Mouse (Mus musculus) left cerebral cortex, adult 8-10 months (tissue): Measurements from ENCODE around the gene AF067061. TPM values are rescaled to one million over a fixed set of nuclear protein-coding genes. Genes with fewer than 3 reads are reported as not detected.
"Not testable (repeated sequence)": the region's sequence is repeated elsewhere in the genome, so short reads cannot be mapped to it uniquely, and the experiment has no call there.

Source experiments
- DNase-seq, 2 experiments: peaks; one replicate each; pipeline ENCODE4 v3.0.0; 2022; ENCODE audit warnings: low spot score in 2 of 2
- total RNA-seq, 4 experiments: library from RNA; stranded (reverse); gene quantifications; 2 replicates each; pipeline ENCODE4 v1.2.4; 2022

The AF067061 gene
- total RNA-seq: not detected

DNA sequence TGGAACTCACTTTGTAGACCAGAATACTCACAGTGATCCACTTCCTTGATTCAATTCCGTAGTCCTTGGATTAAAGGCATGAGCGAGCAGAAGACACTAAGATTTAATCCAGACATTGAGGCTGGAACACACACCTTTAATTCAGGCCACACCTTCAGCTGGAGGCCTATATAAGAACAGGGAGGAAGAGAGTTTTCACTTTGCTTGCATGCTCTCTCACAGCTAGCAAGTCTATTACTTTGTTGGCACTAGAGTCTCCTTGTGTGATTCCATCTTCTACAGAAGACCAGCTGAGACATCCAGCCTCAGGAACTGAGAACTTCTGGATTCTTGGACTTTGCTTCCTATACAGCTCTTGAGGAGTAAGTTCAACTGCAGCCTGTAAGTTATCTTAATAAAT, at the start of gene AF067061:
AF067061 (plus strand) TSS at position 245 of the 400 bp plus-strand sequence.
- DNase-seq: not testable (repeated sequence)

- DNase-seq: not testable (repeated sequence)
Observed at GRCm38 (mm10) chr13:120215847-120216246, 47.1 kb upstream of the AF067061 start, which contains the start of gene Gm21762. Gene Gm21762, minus strand, starts transcription at chr13:120215947.

- not testable (repeated sequence) for DNase-seq
Observed at GRCm38 (mm10) chr13:120220922-120221321, 42.0 kb upstream of the AF067061 start.

- DNase-seq: not testable (repeated sequence)
Observed at GRCm38 (mm10) chr13:120223012-120223659, 39.8 kb upstream of the AF067061 start.

DNA sequence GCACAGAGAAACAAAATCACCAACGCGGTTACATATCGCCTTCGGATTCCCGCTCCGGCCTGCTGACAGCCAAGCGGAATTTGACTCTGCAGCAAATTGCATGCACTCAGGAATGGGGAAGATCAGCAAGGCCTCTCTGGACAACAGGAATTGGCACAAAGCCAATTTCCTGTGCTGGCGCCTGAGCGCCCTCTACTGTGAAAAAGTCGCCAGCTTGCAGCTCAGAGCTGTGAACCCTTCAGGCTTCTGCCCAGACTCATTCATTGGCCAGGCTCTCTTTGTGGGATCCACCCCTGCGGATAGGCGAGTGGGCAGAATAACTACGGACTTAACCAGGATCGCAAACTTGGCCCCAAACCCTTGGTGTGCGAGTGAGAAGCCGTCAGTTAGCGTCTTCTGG, 31.1 kb upstream of the AF067061 start:
- not testable (repeated sequence) for DNase-seq

- DNase-seq: not testable (repeated sequence)
Observed at GRCm38 (mm10) chr13:120232447-120233049, 30.4 kb upstream of the AF067061 start.

- not testable (repeated sequence) for DNase-seq
Observed at GRCm38 (mm10) chr13:120238811-120239210, 24.1 kb upstream of the AF067061 start, which contains the start of gene Gm21731. Gene Gm21731, plus strand, starts transcription at chr13:120239111.

GRCm38 (mm10) chr13:120251208-120251924, 11.5 kb upstream of the AF067061 start:
- not testable (repeated sequence) for DNase-seq

DNA sequence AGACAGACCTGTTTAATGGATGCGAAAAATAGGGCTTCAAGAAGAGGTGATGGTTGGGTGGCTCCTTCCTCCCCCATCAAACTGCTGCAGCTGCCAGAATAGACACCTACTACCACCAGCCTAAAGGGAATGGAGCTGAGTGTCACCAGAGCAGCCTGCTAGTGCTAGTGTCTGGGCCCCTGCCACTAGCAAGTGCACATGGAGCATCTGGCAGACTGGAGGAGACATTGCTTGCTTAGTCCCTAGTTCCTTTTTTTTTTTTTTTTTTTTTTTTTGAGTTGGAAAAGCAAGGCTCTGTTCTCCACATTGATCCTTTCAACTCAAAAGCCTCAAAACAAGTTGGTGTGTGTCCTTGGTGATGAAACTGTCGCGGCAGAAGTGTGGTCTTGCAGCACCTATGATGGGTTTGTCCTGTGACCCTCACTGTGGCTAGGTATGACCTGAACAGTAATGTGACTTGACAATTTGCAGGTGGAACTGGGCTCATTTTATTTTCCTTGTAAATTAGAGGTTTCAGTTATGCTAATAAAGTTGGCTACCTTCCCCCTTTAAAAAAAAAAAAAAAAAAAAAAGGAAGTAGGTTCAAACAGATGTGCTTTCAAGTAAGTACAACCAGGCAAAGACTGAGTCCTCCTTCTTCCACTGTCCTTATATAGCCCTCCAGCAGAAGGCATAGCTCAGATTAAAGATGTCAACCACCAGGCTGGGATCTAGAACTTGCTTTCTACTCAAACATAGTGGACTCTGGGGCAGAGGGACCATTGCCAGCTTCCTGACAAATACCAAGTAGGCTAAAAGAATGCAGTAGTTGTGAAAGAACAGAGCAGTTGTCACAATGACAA, 3.9 kb upstream of the AF067061 start:
- not testable (repeated sequence) for DNase-seq

DNA sequence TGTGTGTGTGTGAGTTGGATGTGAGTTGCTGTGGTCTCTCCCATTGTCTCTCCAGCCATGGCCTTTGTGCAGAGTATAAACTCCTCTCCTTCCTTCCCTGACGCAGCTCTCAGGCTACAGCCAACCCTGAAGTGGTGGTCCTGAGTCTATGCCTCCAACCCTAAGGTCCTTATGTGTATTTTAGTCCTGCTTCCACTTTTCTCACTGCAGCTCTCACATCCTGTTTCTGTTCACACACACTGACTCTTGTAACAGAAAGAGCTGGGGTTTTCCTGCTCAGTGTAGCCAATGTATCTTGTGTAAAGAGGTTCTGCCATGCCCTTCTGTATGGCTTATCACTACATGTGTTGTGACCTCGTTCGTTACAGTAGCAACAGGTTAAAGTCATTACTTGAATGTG, 3.2 kb upstream of the AF067061 start:
- DNase-seq: not testable (repeated sequence)

DNA sequence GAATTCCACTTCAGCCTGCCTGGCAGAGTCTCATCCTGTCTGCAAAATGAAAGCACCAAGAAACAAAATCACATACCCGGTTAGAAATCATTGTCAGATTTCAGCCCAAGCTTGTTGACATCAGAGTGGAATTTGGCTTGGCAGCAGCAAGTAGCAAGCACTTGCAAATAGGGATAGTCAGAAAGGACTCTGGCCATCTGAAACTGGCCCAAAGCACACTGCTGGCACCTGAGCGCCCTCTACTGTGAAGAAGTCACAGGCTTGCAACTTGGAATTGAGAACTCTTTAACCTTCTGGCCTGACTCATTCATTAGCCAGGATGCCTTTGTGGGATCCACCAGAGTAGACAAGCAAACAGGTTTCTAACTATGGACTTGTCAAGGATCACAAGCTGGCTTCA, 14.9 kb downstream of the AF067061 start:
- not testable (repeated sequence) for DNase-seq

DNA sequence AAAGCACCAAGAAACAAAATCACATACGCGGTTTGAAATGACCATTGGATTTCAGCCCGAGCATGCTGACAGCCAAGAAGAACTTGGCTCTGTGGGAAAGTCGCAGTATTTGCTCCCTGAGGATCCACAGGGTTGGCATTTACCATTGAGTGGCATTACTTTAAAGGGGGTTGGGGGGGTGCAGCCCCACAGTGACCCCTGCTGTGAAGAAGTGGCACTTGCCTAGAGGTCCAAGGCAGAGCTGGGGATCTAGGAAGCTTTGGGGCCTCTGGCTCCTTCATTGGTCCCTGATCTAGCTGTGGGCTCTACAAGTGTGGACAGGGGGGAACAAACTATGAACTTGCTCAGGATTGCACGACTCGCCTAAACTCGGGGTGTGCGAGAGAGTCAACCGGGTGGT, 15.9 kb downstream of the AF067061 start:
- no peak for DNase-seq

DNA sequence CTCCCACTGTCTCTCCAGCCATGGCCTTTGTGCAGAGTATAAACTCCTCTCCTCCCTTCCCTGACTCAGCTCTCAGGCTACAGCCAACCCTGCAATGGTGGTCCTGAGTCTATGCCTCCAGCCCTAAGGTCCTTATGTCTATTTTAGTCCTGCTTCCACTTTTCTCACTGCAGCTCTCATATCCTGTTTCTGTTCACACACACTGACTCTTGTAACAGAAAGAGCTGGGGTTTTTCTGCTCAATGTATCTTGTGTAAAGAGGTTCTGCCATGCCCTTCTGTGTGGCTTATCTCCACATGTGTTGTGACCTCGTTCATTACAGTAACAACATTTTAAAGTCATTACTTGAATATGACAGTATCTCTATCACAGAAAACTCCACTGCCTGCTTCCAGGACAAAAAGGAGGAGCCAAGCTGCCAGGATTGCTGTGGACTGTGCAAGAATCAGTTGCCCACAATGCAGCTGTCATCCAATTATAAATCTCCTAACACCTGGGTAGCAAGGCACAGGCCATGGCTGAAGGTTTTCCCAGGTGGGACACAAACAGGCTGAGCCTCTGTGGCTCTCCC, 36.5 kb downstream of the AF067061 start:
- DNase-seq: no peak

DNA sequence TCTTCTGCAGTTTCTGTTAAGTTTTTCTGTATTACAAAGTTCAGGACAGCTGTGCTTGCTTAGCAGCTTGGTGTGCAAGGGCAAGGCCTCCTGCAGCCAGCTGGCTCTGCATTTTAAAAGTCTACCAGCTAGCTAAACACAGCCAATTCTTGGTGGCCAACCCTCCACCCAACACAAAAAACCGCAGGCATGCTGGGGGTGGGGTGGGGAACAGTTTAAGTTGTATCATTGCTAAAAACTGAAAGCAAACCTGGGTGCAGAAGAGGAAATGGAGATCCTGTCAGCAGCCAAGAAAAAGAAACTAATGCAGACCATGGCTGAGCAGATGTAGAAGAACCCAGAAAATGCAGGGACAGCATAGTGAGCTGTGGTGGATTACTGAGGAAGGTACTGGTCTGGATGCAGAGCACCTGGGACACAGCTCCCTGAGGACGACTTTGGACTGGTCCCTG, 37.1 kb downstream of the AF067061 start, which contains the start of gene BC147527:
BC147527 (plus strand) TSS at position 402 of the 452 bp plus-strand sequence.
- no peak for DNase-seq

GRCm38 (mm10) chr13:120300853-120301252, 37.9 kb downstream of the AF067061 start:
- no peak for DNase-seq

DNA sequence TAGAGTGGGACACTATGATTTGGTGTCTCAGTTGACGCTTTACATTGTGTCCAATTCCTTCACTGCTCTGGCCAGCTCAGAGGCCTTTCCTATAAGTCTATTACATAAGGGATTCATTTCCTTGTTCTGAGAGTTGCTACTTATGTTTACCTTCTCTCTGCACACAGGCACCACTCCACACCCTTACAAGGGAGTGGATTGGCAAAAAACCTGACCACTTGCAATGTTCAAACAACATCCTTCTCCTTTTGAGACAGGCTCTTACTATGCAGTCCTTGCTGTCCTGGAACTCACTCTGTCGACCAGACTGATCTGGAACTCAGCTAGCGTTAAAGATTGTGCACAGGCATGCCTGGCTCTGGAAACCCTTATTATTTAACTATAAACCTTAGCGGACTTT, 47.8 kb downstream of the AF067061 start:
- no peak for DNase-seq

GRCm38 (mm10) chr13:120313584-120313983, 50.7 kb downstream of the AF067061 start:
- no peak for DNase-seq
